Mouse (Mus musculus): ENCODE results near the gene Liph. TPM values are rescaled to one million over a fixed set of nuclear protein-coding genes. Genes with fewer than 3 reads are reported as not detected.

The Liph gene
- total and polyA plus RNA-seq, 3 experiments: 2.6 to 6.1 (median 3.2) TPM

GRCm38 (mm10) chr16:21905996-21906395 is 89.5 kb downstream of the Liph start:
- dilution Hi-C loops (cut with MboI; ENCODE audit: extremely low pct_ligation_motif_present, extremely low pct_unique_long_range_greater_than_20kb, low sequenced_read_pairs): no loop called here
- no peak for DNase-seq (ENCODE audit: extremely low read depth)

GRCm38 (mm10) chr16:21904636-21905035 is 90.8 kb downstream of the Liph start:
- peaks cover 7% of the 10 kb centered on the region in 2 experiments; a peak in 3 of 4 replicates for H3K4me1 ChIP-seq (ENCODE audit: control insufficient read depth in 1 of 2, insufficient read depth in 2 of 2)
- no peak overlapping the region for H3K27ac ChIP-seq (ENCODE audit: insufficient read depth, low read depth)
- no peak overlapping the region for H3K9ac ChIP-seq (ENCODE audit: insufficient read depth, low read depth)
- H3K36me3 ChIP-seq (replicated peaks in 1 of 2; ENCODE audit: control insufficient read depth in 1 of 2, insufficient read depth in 1 of 2, low read length in 1 of 2): peaks cover 3 to 22% of the 10 kb centered on the region in 2 experiments
- no peak overlapping the region for H3K4me3 ChIP-seq (replicated peaks in 1 of 3; ENCODE audit: low read depth in 2 of 3, low read length in 2 of 3, poor library complexity in 1 of 3)
- H3K9me3 ChIP-seq (replicated peaks; ENCODE audit: low read length): no peaks in the 10 kb centered on the region
- TF ChIP-seq GABPA (IDR thresholded peaks at IDR 0.05; ENCODE audit: insufficient replicate concordance, low read depth, low read length) (no peak), ELF1 (IDR thresholded peaks at IDR 0.05; ENCODE audit: low read depth, low read length) (no peak), JUND (conservative IDR thresholded peaks at IDR 0.05; ENCODE audit: low read depth, low read length) (no peak), TCF12 (IDR thresholded peaks at IDR 0.05; ENCODE audit: low read depth, low read length) (no peak), CHD2 (IDR thresholded peaks at IDR 0.05; ENCODE audit: low read length) (0 out of 2 replicates have a peak, but pooled peaks have one; percentile 18), POLR2AphosphoS2 (IDR thresholded peaks at IDR 0.05; ENCODE audit: low read depth, low read length) (no peak), EP300 (IDR thresholded peaks at IDR 0.05; ENCODE audit: low read length) (no peak), MAFK (IDR thresholded peaks at IDR 0.05; ENCODE audit: insufficient replicate concordance, low read length) (no peak)
- H3K4me2 ChIP-seq (ENCODE audit: insufficient read depth, low read depth, poor library complexity, severe bottlenecking): no peak overlapping the region
- DNase-seq (ENCODE audit: extremely low read depth): no peak
- H3K79me2 ChIP-seq (replicated peaks; ENCODE audit: control insufficient read depth, extremely low read depth, insufficient read depth, poor library complexity, severe bottlenecking): no peaks in the 10 kb centered on the region
- in situ Hi-C loops (cut with MboI; ENCODE audit: low pct_ligation_motif_present, low pct_unique_long_range_greater_than_20kb, low sequenced_read_pairs): no loop called here
- no peaks in the 10 kb centered on the region for H3K27me3 ChIP-seq (replicated peaks)
- dilution Hi-C loops (cut with MboI; ENCODE audit: extremely low pct_ligation_motif_present, extremely low pct_unique_long_range_greater_than_20kb, low sequenced_read_pairs): no loop called here

More at GRCm38 (mm10) chr16:21905996-21906395, 89.5 kb downstream of the Liph start:
- Histone ChIP-seq H3K9me3 (replicated peaks; ENCODE audit: low read length) (no peaks in the 10 kb centered on the region), H3K9ac (ENCODE audit: insufficient read depth, low read depth) (no peak overlapping the region), H3K79me2 (replicated peaks; ENCODE audit: control insufficient read depth, extremely low read depth, insufficient read depth, poor library complexity, severe bottlenecking) (no peaks in the 10 kb centered on the region), H3K4me3 (replicated peaks in 1 of 3; ENCODE audit: low read depth in 2 of 3, low read length in 2 of 3, poor library complexity in 1 of 3) (no peak overlapping the region), H3K36me3 (replicated peaks in 1 of 2; ENCODE audit: control insufficient read depth in 1 of 2, insufficient read depth in 1 of 2, low read length in 1 of 2) (peaks cover 3 to 27% of the 10 kb centered on the region in 2 experiments), H3K4me1 (ENCODE audit: control insufficient read depth in 1 of 2, insufficient read depth in 2 of 2) (peaks cover 7% of the 10 kb centered on the region in 2 experiments; a peak in 3 of 4 replicates), H3K27me3 (replicated peaks) (no peaks in the 10 kb centered on the region), H3K4me2 (ENCODE audit: insufficient read depth, low read depth, poor library complexity, severe bottlenecking) (no peak overlapping the region), H3K27ac (ENCODE audit: insufficient read depth, low read depth) (no peak overlapping the region)
- TF ChIP-seq ELF1 (IDR thresholded peaks at IDR 0.05; ENCODE audit: low read depth, low read length) (no peak), USF2 (conservative IDR thresholded peaks at IDR 0.05; ENCODE audit: low read depth, low read length) (no peak), JUND (conservative IDR thresholded peaks at IDR 0.05; ENCODE audit: low read depth, low read length) (no peak), USF1 (IDR thresholded peaks at IDR 0.05; ENCODE audit: low read depth, low read length) (no peak), EP300 (IDR thresholded peaks at IDR 0.05; ENCODE audit: low read length) (no peak), NRF1 (IDR thresholded peaks at IDR 0.05; ENCODE audit: low read depth, low read length) (no peak), ZMIZ1 (IDR thresholded peaks at IDR 0.05; ENCODE audit: low read depth, low read length) (no peak), KAT2A (IDR thresholded peaks at IDR 0.05; ENCODE audit: insufficient replicate concordance, low read length) (no peak), GABPA (IDR thresholded peaks at IDR 0.05; ENCODE audit: insufficient replicate concordance, low read depth, low read length) (no peak), UBTF (IDR thresholded peaks at IDR 0.05; ENCODE audit: low read depth, low read length) (no peak), ZKSCAN1 (IDR thresholded peaks at IDR 0.05; ENCODE audit: borderline replicate concordance, low read depth, low read length) (no peak), MAZ (IDR thresholded peaks at IDR 0.05; ENCODE audit: low read depth, low read length) (no peak), JUN (IDR thresholded peaks at IDR 0.05; ENCODE audit: insufficient read depth, low read depth, low read length) (no peak), MXI1 (IDR thresholded peaks at IDR 0.05; ENCODE audit: low read depth, low read length) (no peak)
- in situ Hi-C loops (cut with MboI; ENCODE audit: low pct_ligation_motif_present, low pct_unique_long_range_greater_than_20kb, low sequenced_read_pairs): no loop called here

Other genes with a start within 250 kb of the Liph start
- 2.9 TPM in 2 replicates for gene Ehhadh, start 207.9 kb downstream of the Liph start, total RNA-seq (2012; rRNA removed)
- 0.47 and 0.93 TPM in 2 replicates for gene Ehhadh, start 207.9 kb downstream of the Liph start, total RNA-seq (2014; rRNA removed)
- gene Ehhadh, start 207.9 kb downstream of the Liph start, polyA plus RNA-seq (2012; ENCODE audit: insufficient read length, low read depth): 0.86 and 1.1 TPM in 2 replicates
- 0.42 and 0.89 TPM in 2 replicates for gene Map3k13, start 201.3 kb downstream of the Liph start, total RNA-seq (2012; rRNA removed)
- 0.20 and 0.32 TPM in 2 replicates for gene Map3k13, start 201.3 kb downstream of the Liph start, total RNA-seq (2014; rRNA removed)
- 1.3 TPM in 2 replicates for gene Map3k13, start 201.3 kb downstream of the Liph start, polyA plus RNA-seq (2012; ENCODE audit: insufficient read length, low read depth)
- 43.5 and 52.4 TPM in 2 replicates for gene Tmem41a, start 48.1 kb downstream of the Liph start, total RNA-seq (2012; rRNA removed)
- gene Tmem41a, start 48.1 kb downstream of the Liph start, total RNA-seq (2014; rRNA removed): 59.9 and 62.0 TPM in 2 replicates
- 87.1 and 93.9 TPM in 2 replicates for gene Tmem41a, start 48.1 kb downstream of the Liph start, polyA plus RNA-seq (2012; ENCODE audit: insufficient read length, low read depth)
- 37.8 and 45.8 TPM in 2 replicates for gene Senp2, start 13.8 kb upstream of the Liph start, total RNA-seq (2012; rRNA removed)
- gene Senp2, start 13.8 kb upstream of the Liph start, total RNA-seq (2014; rRNA removed): 42.8 and 46.2 TPM in 2 replicates
- 60.5 and 60.8 TPM in 2 replicates for gene Senp2, start 13.8 kb upstream of the Liph start, polyA plus RNA-seq (2012; ENCODE audit: insufficient read length, low read depth)
- gene Igf2bp2, start 167.6 kb upstream of the Liph start, total RNA-seq (2012; rRNA removed): 0.25 and 0.51 TPM in 2 replicates
- gene Igf2bp2, start 167.6 kb upstream of the Liph start, total RNA-seq (2014; rRNA removed): 0.22 and 0.43 TPM in 2 replicates
- 1.3 and 1.5 TPM in 2 replicates for gene Igf2bp2, start 167.6 kb upstream of the Liph start, polyA plus RNA-seq (2012; ENCODE audit: insufficient read length, low read depth)